Comparison of ENCODE assay signal across 9 mouse cellular contexts in the genomic region with DNA sequence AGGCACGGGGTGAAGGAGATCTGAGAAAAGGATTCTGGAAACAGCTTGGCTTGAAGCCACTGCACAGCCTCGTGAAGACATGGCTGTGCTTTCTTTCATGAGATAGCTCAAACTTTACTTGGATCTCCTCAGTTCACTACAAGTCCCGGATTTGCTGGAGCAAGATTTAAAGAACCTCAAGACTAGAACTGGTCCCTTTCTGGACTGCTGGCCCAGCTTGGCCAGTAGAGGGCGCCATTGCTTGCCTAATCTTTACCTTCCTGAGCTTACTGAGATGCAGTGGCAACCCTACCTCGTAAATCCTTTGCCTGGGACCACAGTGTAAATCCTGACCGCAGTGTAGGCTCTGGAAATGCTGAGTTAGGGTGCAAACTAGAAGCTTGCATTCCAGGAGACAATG. TPM values are rescaled to one million over a fixed set of nuclear protein-coding genes. Genes with fewer than 3 reads are reported as not detected.
DNase-seq lines count a peak whose midpoint lies in the region; ATAC-seq lines count a peak whose summit lies in the region.
"Had no signal": no experiment of that assay in that cellular context is flagged by ENCODE, and none has a peak within 500 bp of the region (broad histone marks: within the 10 kb centered on the region; RNA-seq: fewer than 3 reads in every experiment).

No protein-coding gene starts in this region.

- H3K9me3 ChIP-seq in liver, embryonic 13.5 days (replicated peaks), result no peaks in the 10 kb centered on the region
- H3K9me3 ChIP-seq: hindbrain, embryonic 15.5 days had no signal

- no peak for ATAC-seq in liver, embryonic 13.5 days (ENCODE audit: low read depth)
- no peak for ATAC-seq in inflammation-experienced regulatory T-cells, adult 6 months

- no peaks in the 10 kb centered on the region for H3K4me1 ChIP-seq in liver, embryonic 13.5 days (replicated peaks)
- H3K4me1 ChIP-seq: hindbrain, embryonic 15.5 days had no signal

- no peak overlapping the region for H3K9ac ChIP-seq in liver, embryonic 13.5 days
- H3K9ac ChIP-seq: hindbrain, embryonic 15.5 days had no signal

- WGBS in liver, embryonic 13.5 days (ENCODE audit: insufficient replicate concordance), result 22% methylated on average over 6 of the region's 6 CpGs

- no peaks in the 10 kb centered on the region for H3K36me3 ChIP-seq in liver, embryonic 13.5 days
- H3K36me3 ChIP-seq: hindbrain, embryonic 15.5 days had no signal

- H3K27ac ChIP-seq in liver, embryonic 13.5 days, result no peak overlapping the region
- H3K27ac ChIP-seq: hindbrain, embryonic 15.5 days had no signal

- 0 out of 2 replicates have a peak, but pooled peaks cover 3% of the 10 kb centered on the region for H3K27me3 ChIP-seq in liver, embryonic 13.5 days
- H3K27me3 ChIP-seq: hindbrain, embryonic 15.5 days had no signal

- DNase-seq in 416B (ENCODE audit: low read depth) (peak; percentile 70), ES-CJ7 (ENCODE audit: low read depth, low spot score) (peak; percentile 82)
- DNase-seq in c-Kit-positive CD71-positive TER-119-positive erythroid progenitor cells, embryonic 14.5 days (ENCODE audit: low spot score), result peak; percentile 48
- DNase-seq in frontal cortex, postnatal 25 days (ENCODE audit: low spot score in 2 of 2), result peak; percentile 50 to 55
- DNase-seq in kidney, postnatal 10 days, result peak; percentile 82
- peak; percentile 18 for DNase-seq in liver, embryonic 13.5 days
- peak; percentile 73 for DNase-seq in retina, postnatal 1 day

- no peak overlapping the region for H3K4me2 ChIP-seq in liver, embryonic 13.5 days
- H3K4me2 ChIP-seq: hindbrain, embryonic 15.5 days had no signal

- H3K4me3 ChIP-seq in liver, embryonic 13.5 days (replicated peaks), result no peak overlapping the region
- H3K4me3 ChIP-seq: hindbrain, embryonic 15.5 days had no signal

RNA-seq across cellular contexts. Expression of a gene that starts 6.7 kb away (rescaled TPM):
- polyA plus RNA-seq in liver, embryonic 13.5 days (2015; fragmentation: Nextera tagmentation; extraction: Ambion mirVana), result not detected in 2 replicates
- not detected for polyA plus RNA-seq in inflammation-experienced regulatory T-cells, adult 6 months (2017; shearing (Covaris generic))
- polyA plus RNA-seq: hindbrain, embryonic 15.5 days had no signal

RNA-seq across cellular contexts. Expression of a gene that starts 15.0 kb away (rescaled TPM):
- polyA plus RNA-seq in liver, embryonic 13.5 days (2015; fragmentation: Nextera tagmentation; extraction: Ambion mirVana), result not detected in 2 replicates
- not detected for polyA plus RNA-seq in inflammation-experienced regulatory T-cells, adult 6 months (2017; shearing (Covaris generic))
- polyA plus RNA-seq: hindbrain, embryonic 15.5 days had no signal

RNA-seq across cellular contexts. Expression of a gene that starts 23.4 kb away (rescaled TPM):
- polyA plus RNA-seq in liver, embryonic 13.5 days (2015; fragmentation: Nextera tagmentation; extraction: Ambion mirVana), result not detected in 2 replicates
- not detected for polyA plus RNA-seq in inflammation-experienced regulatory T-cells, adult 6 months (2017; shearing (Covaris generic))

Comparison
In these comparisons a context has a peak if more than half of its experiments do, and no peak if none do; other contexts are left out.
1. DNase-seq: peak in every context shown above with its lines; median percentile 82 in ES-CJ7; 82 in kidney, postnatal 10 days; 73 in retina, postnatal 1 day; 70 in 416B; 52 in frontal cortex, postnatal 25 days; 48 in c-Kit-positive CD71-positive TER-119-positive erythroid progenitor cells, embryonic 14.5 days; 18 in liver, embryonic 13.5 days.